Mouse (Mus musculus) megakaryocyte, embryonic 14.5 days (primary cell): ENCODE results near the gene Cd19. TPM values are rescaled to one million over a fixed set of nuclear protein-coding genes. Genes with fewer than 3 reads are reported as not detected.

Experiments used
- H3K27me3 ChIP-seq: replicated peaks from 2 replicates; pipeline ENCODE3; 2012; ENCODE audit warnings: inconsistent platforms
- H3K36me3 ChIP-seq: replicated peaks from 2 replicates; pipeline ENCODE3; 2012; ENCODE audit warnings: low read length, inconsistent platforms, mixed read lengths
- H3K4me1 ChIP-seq: 2 replicates; pipeline ENCODE4 v1.6.1; 2012; ENCODE audit warnings: inconsistent platforms
- H3K4me3 ChIP-seq: replicated peaks from 2 replicates; pipeline ENCODE3; 2012; ENCODE audit warnings: moderate library complexity, mild to moderate bottlenecking, inconsistent platforms
- H3K9me3 ChIP-seq: 2 replicates; pipeline ENCODE4 v1.6.1; 2012; ENCODE audit warnings: inconsistent platforms
- FLI1 ChIP-seq: IDR thresholded peaks from 2 replicates; pipeline ENCODE4 v1.6.1; 2012; ENCODE audit warnings: low read length, inconsistent platforms, mixed read lengths
- GATA1 ChIP-seq: IDR thresholded peaks from 3 replicates; pipeline ENCODE4 v1.6.1; 2012; ENCODE audit warnings: mixed read lengths, low read length, inconsistent platforms, borderline replicate concordance
- polyA plus RNA-seq: library from polyadenylated mRNA; stranded (reverse); fragments of >175 nt; gene quantifications from 2 replicates; pipeline ENCODE4 v1.2.3, GENCODE M21; 2012; ENCODE audit warnings: low replicate concordance; ENCODE audit not compliant: insufficient read depth

The Cd19 gene
- not detected in 2 replicates for polyA plus RNA-seq

DNA sequence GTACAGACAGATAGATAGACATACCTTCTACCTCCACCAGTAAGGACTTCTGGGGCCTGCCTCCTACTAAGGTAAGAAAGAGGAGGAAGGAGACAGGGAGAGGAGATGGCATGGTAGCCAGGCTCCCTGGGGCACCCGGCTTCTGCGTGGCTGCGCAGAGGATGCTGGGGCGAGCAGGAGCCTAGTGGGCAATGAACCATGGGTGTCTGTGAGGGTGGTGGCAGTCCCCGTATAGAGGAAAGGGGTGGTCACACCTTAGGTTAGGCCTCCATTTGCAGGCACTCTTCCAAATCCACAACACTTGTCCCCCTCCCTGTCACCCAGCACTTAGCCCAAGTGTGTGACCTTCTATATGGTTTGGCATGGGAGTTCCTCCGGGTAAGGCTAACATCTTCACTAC is at the start of gene Cd19:
TSS of gene Cd19 (minus strand) at position 165 of the 400 bp plus-strand sequence.
- TF ChIP-seq GATA1 (no peak), FLI1 (no peak)
- peaks cover 69% of the 10 kb centered on the region for H3K4me1 ChIP-seq
- H3K4me3 ChIP-seq: no peak within 1 kb of the TSS
- 0 out of 2 replicates have a peak, but pooled peaks cover 9% of the 10 kb centered on the region for H3K9me3 ChIP-seq
- H3K36me3 ChIP-seq: no peaks in the 10 kb centered on the region
- peaks cover 46% of the 10 kb centered on the region for H3K27me3 ChIP-seq

DNA sequence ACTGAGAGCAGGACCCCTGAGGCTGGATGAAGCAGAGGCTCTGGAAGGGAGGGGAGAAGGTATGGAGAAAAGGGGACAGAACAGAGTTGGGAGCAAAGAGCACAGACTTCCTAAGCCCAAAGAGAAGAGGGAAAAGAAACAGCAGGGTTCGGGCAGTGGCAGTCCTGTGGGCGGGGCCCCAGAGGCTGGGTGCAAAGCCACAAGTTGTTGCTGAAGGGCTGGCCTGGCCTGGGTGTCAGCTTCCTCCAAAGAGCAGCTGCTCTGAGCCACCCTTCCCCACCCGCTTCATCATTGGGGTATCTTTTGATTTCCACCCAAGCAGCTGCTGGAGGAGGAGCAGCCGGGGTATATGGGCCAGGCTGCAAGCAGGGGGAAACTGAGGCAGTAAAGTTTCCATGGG is 49.4 kb upstream of the Cd19 start:
- H3K4me3 ChIP-seq: peak overlapping the region; percentile 80
- peaks cover 6% of the 10 kb centered on the region for H3K27me3 ChIP-seq
- H3K9me3 ChIP-seq: no peaks in the 10 kb centered on the region
- peaks cover 79% of the 10 kb centered on the region for H3K36me3 ChIP-seq
- H3K4me1 ChIP-seq: peaks cover 100% of the 10 kb centered on the region
- TF ChIP-seq FLI1 (no peak), GATA1 (no peak)

DNA sequence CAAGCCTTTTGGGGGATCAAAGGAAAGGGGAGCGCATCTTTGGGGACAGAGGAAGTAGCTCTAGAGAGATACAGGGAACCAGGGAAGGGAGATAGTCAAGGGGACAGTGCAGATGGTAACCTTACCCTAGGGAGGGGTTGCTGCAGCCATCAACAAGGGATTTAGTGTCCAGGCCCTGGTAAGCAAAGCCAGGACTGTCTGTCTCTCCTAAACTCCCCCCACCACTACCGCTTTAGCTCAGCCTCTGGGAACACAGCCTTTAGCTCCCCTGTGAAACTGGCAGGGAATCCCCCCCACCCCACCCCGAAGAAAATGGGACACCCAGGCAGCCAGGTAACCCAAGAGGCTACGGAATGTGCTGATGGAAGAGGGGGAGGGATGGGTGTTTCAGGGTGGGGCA is 48.9 kb upstream of the Cd19 start:
- TF ChIP-seq GATA1 (no peak), FLI1 (no peak)
- Histone ChIP-seq H3K4me1 (peaks cover 100% of the 10 kb centered on the region), H3K36me3 (peaks cover 78% of the 10 kb centered on the region), H3K9me3 (no peaks in the 10 kb centered on the region), H3K27me3 (peaks cover 6% of the 10 kb centered on the region), H3K4me3 (peak overlapping the region; percentile 80)

DNA sequence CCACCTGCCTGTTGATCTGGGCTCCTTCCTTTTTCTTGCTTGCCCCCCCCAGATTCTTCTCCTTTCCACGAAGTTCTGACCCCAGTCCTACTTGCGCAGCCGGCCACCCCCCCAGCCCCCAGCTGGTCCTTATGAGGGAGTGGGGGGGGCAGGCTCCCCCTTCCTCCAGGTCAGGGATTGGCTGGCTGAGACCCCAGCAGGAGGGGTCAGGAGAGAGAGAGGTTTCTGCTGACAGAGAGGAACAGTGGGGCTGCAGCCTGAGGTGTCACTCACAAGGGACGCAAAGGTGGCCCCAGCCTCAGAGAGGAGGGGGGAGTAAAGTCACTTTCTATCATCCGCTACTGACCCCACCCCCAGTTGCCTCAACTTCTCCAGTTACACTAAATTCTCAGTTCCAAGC is 48.3 kb upstream of the Cd19 start, which contains the start of gene Atp2a1:
TSS of gene Atp2a1 (minus strand) at position 105 of the 400 bp plus-strand sequence.
- H3K4me1 ChIP-seq: peaks cover 100% of the 10 kb centered on the region
- peaks cover 78% of the 10 kb centered on the region for H3K36me3 ChIP-seq
- peaks cover 6% of the 10 kb centered on the region for H3K27me3 ChIP-seq
- peak within 1 kb of the TSS; percentile 80 for H3K4me3 ChIP-seq
- no peak for TF ChIP-seq GATA1
- TF ChIP-seq FLI1: no peak
- H3K9me3 ChIP-seq: no peaks in the 10 kb centered on the region

DNA sequence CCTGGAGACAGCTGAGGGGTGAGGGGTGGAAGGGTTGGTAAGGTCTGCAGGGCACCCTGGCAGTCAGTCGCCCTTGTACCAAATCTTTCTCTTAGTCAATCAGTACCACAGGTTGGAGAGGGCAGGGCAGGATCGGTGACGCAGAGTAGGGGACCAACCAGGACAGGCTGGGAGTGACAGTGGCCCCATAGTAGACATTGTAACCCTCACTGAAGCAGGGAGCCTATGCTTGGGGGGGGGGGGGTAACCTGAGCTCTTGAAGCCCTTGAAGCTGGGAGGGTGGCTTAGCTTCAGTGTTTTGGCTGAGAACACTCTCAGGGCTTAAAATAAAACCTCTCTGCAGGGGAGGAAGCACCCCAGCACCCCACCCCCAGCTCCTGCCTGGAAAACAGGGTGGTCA is 46.9 kb upstream of the Cd19 start:
- Histone ChIP-seq H3K27me3 (peaks cover 6% of the 10 kb centered on the region), H3K9me3 (no peaks in the 10 kb centered on the region), H3K4me3 (no peak overlapping the region), H3K36me3 (peaks cover 78% of the 10 kb centered on the region), H3K4me1 (peaks cover 100% of the 10 kb centered on the region)
- TF ChIP-seq GATA1 (no peak), FLI1 (no peak)

DNA sequence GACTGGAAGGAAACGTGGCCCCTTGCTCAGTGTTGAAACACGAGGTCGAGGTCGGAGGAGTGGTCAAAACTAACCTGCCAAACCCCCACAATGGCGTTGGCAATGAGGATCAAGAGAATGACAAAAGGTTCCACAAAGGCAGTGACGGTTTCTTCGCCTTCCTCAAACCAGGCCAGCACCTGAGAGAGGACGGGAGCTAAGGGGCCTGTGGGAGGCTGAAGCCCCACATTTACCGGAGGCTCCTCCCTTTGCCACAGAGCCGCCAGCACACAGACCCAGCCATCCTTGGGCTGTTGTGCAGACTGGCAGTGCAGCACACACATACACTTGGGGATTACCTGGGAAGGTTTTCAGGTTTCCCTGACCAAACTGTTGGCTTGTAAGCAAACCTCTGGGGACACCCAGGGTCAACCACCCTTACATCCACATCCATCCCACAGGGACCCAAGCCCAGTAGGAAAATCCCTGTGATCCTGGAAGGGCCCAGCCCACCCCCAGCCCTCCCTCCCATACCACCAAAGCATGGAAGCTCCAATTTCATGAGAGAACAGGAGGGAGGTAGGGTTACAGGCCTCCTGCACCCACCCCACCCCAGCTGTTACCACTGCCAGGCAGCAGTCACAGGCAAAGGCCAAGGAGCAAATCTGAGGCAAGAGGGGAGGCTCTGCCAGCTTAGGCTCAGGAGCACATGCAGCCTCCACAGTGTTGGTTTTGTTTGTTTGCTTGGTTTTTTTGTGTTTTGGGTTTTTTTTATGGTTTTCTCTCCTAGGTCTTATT is 46.1 kb upstream of the Cd19 start:
- TF ChIP-seq GATA1 (no peak), FLI1 (no peak)
- H3K4me3 ChIP-seq: no peak overlapping the region
- H3K36me3 ChIP-seq: peaks cover 79% of the 10 kb centered on the region
- no peaks in the 10 kb centered on the region for H3K9me3 ChIP-seq
- peaks cover 6% of the 10 kb centered on the region for H3K27me3 ChIP-seq
- peaks cover 100% of the 10 kb centered on the region for H3K4me1 ChIP-seq

DNA sequence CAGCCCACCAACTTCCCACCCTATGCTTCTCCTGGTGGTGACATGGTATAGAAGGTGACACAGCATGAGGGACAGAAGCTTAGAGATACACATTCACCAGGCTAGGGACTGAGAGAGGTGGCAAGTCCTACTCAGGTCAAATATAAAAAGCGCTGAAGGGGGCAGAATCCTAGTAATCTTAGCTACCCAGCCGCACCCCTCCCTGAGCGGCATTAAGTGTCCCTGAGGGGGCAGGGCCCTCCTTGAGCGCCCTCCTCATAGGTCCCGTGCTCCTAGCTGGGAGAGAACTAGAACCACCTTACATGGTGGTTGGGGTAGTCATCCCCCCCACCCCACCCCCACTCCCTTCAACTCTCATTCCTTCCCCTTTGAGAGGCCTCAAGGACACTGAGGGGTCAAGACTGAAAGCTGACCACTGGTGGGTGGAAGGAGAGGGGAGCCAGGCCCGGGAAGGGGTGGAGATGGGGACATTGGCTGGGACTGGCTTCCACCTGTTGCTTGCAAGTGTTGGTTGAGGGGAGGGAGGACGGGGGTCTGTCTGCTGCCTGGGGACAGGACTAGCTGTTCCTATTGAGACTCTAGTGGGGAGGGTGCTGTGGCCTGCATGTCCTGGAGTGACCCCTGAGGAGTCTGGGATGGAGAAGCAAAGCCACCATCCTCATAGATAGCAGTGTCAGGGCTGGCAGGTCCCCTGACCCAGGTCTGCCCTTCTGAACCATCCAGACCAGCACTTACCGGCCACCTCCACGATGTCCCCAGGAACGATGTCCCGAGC is 44.3 kb upstream of the Cd19 start:
- Histone ChIP-seq H3K4me1 (peaks cover 95% of the 10 kb centered on the region), H3K27me3 (peaks cover 6% of the 10 kb centered on the region), H3K4me3 (peak overlapping the region; percentile 71), H3K9me3 (no peaks in the 10 kb centered on the region), H3K36me3 (peaks cover 73% of the 10 kb centered on the region)
- TF ChIP-seq GATA1 (no peak), FLI1 (no peak)

DNA sequence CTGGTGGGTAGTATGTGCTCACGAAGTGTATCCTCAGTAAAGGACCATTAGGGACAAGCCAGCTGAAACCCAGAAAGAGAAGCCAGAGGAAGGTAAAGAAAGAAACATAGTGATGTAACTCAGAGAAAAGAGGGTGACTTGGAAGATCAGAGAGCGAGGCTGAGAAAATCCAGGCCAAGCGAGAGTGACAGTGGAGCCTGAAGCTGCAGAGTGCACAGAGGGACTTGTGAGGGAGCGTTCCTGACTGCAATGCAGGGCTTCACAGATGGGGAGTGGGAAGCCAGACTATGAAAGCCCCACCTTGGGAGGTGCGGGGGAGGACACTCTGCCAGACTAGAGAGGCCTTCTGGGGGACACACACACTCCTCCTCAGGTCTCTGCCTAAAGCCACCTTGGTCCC is 43.5 kb upstream of the Cd19 start:
- peaks cover 6% of the 10 kb centered on the region for H3K27me3 ChIP-seq
- H3K4me3 ChIP-seq: no peak overlapping the region
- peaks cover 75% of the 10 kb centered on the region for H3K36me3 ChIP-seq
- H3K9me3 ChIP-seq: no peaks in the 10 kb centered on the region
- TF ChIP-seq GATA1 (no peak), FLI1 (no peak)
- peaks cover 94% of the 10 kb centered on the region for H3K4me1 ChIP-seq

DNA sequence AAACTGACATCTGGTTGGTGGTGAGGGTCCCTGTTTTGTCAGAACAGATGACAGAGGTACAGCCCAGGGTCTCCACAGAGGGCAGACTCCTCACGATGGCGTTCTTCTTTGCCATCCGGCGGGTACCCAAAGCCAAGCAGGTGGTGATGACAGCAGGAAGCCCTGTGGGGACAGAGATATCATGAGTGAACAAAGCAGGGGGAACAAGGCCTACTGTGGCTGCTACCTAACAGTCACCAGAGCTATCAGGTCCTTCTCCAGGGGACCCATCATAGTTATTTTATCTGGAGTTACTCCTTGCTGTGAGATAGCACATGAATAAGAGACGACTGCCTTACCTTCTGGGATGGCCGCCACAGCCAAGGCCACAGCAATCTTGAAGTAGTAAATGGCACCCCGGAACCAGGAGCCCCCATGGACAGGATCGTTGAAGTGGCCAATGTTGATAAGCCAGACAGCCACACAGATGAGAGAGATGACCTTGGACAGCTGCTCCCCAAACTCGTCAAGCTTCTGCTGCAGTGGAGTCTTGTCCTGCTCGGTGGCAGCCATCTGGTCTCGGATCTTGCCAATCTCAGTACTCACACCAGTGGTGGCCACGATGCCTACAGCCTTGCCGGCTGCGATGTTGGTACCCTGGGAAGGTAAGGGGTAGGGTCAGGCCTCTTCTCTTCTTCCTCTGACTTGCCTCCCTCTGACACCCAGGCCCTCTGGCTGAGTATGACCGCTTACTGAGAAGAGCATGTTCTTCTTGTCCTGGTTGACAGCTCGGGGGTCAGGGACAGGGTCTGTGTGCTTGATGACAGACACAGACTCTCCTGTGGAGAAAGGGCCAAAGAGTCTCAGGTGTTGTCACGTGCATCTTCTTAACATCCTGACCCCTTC is 41.9 kb upstream of the Cd19 start:
- H3K9me3 ChIP-seq: no peaks in the 10 kb centered on the region
- peaks cover 90% of the 10 kb centered on the region for H3K4me1 ChIP-seq
- H3K27me3 ChIP-seq: peaks cover 6% of the 10 kb centered on the region
- peaks cover 80% of the 10 kb centered on the region for H3K36me3 ChIP-seq
- TF ChIP-seq GATA1 (no peak), FLI1 (no peak)
- no peak overlapping the region for H3K4me3 ChIP-seq

DNA sequence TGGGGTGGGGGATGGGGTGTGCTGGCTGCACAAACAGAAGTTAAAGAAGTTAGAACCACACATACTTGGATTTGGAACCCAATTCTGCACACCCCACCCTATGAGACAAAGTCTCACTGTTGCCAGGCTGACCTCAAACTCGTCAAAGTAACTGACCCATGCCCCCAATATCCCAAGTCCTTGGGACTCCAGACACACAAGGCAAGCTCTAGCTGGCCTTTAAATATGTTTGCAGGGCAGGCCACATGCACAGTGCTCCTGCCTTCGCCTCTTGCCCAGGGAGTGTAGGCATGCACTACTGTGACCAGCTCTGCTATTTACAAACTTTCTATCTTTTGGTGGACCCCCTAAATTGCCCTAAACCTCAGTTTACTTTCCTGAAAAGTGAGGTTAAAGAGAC is 40.6 kb upstream of the Cd19 start:
- peaks cover 83% of the 10 kb centered on the region for H3K4me1 ChIP-seq
- no peak for TF ChIP-seq FLI1
- TF ChIP-seq GATA1: no peak
- H3K27me3 ChIP-seq: no peaks in the 10 kb centered on the region
- peaks cover 79% of the 10 kb centered on the region for H3K36me3 ChIP-seq
- no peak overlapping the region for H3K4me3 ChIP-seq
- no peaks in the 10 kb centered on the region for H3K9me3 ChIP-seq
